Mouse (Mus musculus): ENCODE results near the gene Drd2. TPM values are rescaled to one million over a fixed set of nuclear protein-coding genes. Genes with fewer than 3 reads are reported as not detected.

Drd2 gene
- 0.77 and 1.5 TPM in 2 replicates for polyA plus RNA-seq (2014; fragmentation: Nextera tagmentation; extraction: Ambion mirVana)

DNA sequence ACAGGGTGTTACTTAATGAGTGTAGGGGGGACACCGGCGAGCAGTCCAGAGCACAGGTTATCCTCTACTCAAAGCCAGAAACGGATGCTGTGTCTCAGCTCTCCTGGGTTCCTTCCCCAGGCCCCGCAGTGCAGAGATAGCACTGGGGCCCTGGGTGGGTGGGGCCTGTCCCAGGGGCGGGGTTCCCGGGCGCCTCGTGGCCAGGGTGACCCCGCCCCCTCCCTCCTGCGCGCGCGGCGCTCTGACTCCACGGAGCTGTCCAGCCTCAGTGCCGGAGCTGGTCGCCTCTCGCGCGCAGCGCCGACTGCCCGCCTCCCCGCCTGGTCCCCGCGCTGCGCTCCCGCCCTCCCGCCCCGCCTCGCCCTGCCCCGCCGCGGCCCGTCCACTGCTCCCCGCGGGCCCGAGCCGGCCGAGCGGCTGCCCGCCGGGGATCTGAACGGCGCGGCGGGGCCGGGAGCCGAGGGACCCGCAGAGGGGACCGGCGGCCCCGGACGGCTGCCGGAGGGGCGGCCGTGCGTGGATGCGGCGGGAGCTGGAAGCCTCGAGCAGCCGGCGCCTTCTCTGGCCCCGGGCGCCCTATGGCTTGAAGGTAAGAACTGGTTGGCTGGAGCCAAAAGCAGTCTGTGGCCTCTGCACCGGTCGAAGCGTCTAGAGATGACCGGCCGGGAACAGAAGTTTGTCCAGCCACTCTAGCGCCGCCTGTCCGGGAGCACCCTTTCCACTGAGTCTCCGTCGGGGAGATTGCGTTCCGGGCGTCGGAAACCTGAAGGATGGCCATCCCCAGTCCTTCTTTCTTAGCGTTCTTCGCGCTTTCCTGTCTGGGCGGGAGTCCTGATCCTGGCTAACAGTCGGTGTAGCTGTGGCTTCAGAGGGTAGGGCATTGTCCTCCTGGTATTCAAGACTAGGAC, at the start of gene Drd2:
Gene Drd2, plus strand, starts transcription at position 492 of the 908 bp plus-strand sequence.
- Histone ChIP-seq H3K4me3 (ENCODE audit: low read depth, low read length) (peak within 1 kb of the TSS; percentile 49), H3K36me3 (ENCODE audit: control insufficient read depth, insufficient read depth, low read length) (no peaks in the 10 kb centered on the region), H3K9me3 (ENCODE audit: control insufficient read depth, low read length) (no peaks in the 10 kb centered on the region), H3K27me3 (ENCODE audit: control insufficient read depth, insufficient read depth, low read length) (peaks cover 25% of the 10 kb centered on the region), H3K27ac (ENCODE audit: low read depth, low read length) (no peak within 1 kb of the TSS), H3K4me1 (replicated peaks; ENCODE audit: control insufficient read depth, insufficient read depth, low read length) (0 out of 2 replicates have a peak, but pooled peaks cover 2% of the 10 kb centered on the region), H3K9ac (ENCODE audit: low read depth, low read length) (peak within 1 kb of the TSS; percentile 47; the same call in 1 of the 2 replicates), H3K4me2 (replicated peaks; ENCODE audit: low read depth, low read length) (peak within 1 kb of the TSS; percentile 91)
- 1% methylated on average over 45 of the region's 84 CpGs for WGBS
- peak; percentile 79 for DNase-seq (ENCODE audit: low spot score)
- ATAC-seq (ENCODE audit: low FRiP score), result peak; percentile 87

DNA sequence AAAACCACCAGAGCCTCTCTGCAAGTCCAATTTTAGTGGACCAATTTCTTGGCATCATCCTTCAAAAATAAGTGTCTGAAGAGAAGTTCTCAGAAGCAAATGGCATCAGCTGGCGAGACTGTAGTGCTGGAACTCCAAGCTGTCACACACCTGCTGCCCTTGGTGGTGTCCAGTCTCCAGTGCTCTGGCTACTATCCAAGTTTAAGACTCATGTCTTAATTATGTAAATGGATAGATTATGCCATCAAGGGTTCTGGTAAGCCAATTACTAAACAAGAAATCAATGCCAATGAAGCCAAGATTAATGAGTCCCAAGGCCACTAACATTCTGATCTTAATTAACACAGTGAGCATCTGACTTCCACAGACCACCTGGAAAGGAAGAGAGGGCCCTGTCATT, 45.3 kb upstream of the Drd2 start:
- no peaks in the 10 kb centered on the region for H3K36me3 ChIP-seq (ENCODE audit: control insufficient read depth, insufficient read depth, low read length)
- no peak overlapping the region for H3K27ac ChIP-seq (ENCODE audit: low read depth, low read length)
- DNase-seq (ENCODE audit: low spot score) (no peak), ATAC-seq (ENCODE audit: low FRiP score) (no peak)
- H3K9ac ChIP-seq (ENCODE audit: low read depth, low read length), result no peak overlapping the region
- no peaks in the 10 kb centered on the region for H3K27me3 ChIP-seq (ENCODE audit: control insufficient read depth, insufficient read depth, low read length)
- 90% methylated on average over 1 of the region's 1 CpGs for WGBS
- no peaks in the 10 kb centered on the region for H3K4me1 ChIP-seq (replicated peaks; ENCODE audit: control insufficient read depth, insufficient read depth, low read length)
- H3K4me2 ChIP-seq (replicated peaks; ENCODE audit: low read depth, low read length), result no peak overlapping the region
- no peaks in the 10 kb centered on the region for H3K9me3 ChIP-seq (ENCODE audit: control insufficient read depth, low read length)
- no peak overlapping the region for H3K4me3 ChIP-seq (ENCODE audit: low read depth, low read length)

DNA sequence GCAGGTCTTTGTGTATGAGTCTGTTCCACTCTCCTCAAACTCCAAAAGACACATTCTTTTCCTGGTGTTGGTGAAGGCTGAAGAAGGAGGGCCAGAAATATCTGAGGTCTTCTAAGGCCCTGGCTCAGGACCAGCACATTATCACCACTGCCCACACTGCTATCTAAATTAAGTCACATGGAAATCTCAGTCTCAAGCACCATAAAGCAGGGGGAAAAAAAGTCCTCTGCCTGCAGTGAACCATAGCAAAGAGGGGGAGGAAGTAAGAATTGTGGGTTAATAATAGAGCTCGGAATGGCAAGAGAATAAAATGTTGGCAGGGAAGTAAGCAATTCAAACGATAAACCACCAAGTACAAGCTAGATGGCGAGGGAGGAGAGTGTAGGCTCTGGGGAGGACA, 32.9 kb upstream of the Drd2 start:
- no peak overlapping the region for H3K27ac ChIP-seq (ENCODE audit: low read depth, low read length)
- H3K4me1 ChIP-seq (replicated peaks; ENCODE audit: control insufficient read depth, insufficient read depth, low read length), result no peaks in the 10 kb centered on the region
- H3K9me3 ChIP-seq (ENCODE audit: control insufficient read depth, low read length), result no peaks in the 10 kb centered on the region
- ATAC-seq (ENCODE audit: low FRiP score) (no peak), DNase-seq (ENCODE audit: low spot score) (no peak)
- no peak overlapping the region for H3K4me2 ChIP-seq (replicated peaks; ENCODE audit: low read depth, low read length)
- H3K36me3 ChIP-seq (ENCODE audit: control insufficient read depth, insufficient read depth, low read length), result no peaks in the 10 kb centered on the region
- WGBS, result 76% methylated on average over 3 of the region's 3 CpGs
- H3K9ac ChIP-seq (ENCODE audit: low read depth, low read length), result no peak overlapping the region
- no peak overlapping the region for H3K4me3 ChIP-seq (ENCODE audit: low read depth, low read length)
- no peaks in the 10 kb centered on the region for H3K27me3 ChIP-seq (ENCODE audit: control insufficient read depth, insufficient read depth, low read length)

DNA sequence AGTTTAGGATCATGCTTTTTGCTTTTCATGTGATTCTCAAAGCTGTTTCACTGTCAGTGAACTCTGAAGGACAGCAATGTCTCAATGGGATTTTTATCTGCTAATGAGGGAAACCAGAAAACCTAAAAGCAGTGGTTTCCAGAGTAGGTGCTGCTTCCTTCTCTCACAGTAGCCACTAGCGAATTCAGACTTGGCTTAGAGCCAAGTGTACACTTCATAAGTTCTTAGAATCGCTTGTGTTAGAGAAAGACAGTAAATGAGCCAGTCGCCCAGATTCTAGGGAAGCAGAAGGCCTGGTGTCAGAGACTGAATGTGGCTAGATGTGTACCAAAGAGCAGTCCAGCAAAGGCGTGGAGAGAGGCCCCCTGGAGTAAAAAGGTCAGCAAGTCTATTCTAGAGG, 29.6 kb upstream of the Drd2 start:
- DNase-seq (ENCODE audit: low spot score) (no peak), ATAC-seq (ENCODE audit: low FRiP score) (no peak)
- H3K4me2 ChIP-seq (replicated peaks; ENCODE audit: low read depth, low read length), result no peak overlapping the region
- no peak overlapping the region for H3K27ac ChIP-seq (ENCODE audit: low read depth, low read length)
- WGBS, result 85% methylated on average over 4 of the region's 4 CpGs
- no peaks in the 10 kb centered on the region for H3K9me3 ChIP-seq (ENCODE audit: control insufficient read depth, low read length)
- no peaks in the 10 kb centered on the region for H3K4me1 ChIP-seq (replicated peaks; ENCODE audit: control insufficient read depth, insufficient read depth, low read length)
- H3K9ac ChIP-seq (ENCODE audit: low read depth, low read length), result no peak overlapping the region
- H3K27me3 ChIP-seq (ENCODE audit: control insufficient read depth, insufficient read depth, low read length), result no peaks in the 10 kb centered on the region
- no peak overlapping the region for H3K4me3 ChIP-seq (ENCODE audit: low read depth, low read length)
- H3K36me3 ChIP-seq (ENCODE audit: control insufficient read depth, insufficient read depth, low read length), result no peaks in the 10 kb centered on the region

DNA sequence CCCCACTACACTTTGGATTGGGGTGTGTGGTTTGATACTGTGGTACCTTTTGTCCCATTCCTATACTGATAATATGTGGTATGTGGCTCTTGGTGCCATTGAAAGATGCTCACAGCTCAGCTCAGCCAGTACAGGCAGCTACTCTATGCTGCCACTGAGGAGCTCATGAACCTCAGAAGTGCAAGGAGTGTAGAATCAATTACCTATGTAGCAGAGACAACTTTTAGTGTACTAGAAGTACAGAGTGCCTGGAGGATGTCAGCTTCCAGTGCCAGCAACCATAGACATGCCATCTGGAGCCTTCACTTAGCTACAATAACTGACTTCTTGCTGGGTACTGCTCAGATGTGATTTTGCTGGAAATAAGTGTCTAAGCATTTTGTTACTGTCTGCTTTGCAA, 21.8 kb upstream of the Drd2 start:
- DNase-seq (ENCODE audit: low spot score) (no peak), ATAC-seq (ENCODE audit: low FRiP score) (no peak)
- Histone ChIP-seq H3K9ac (ENCODE audit: low read depth, low read length) (no peak overlapping the region), H3K4me1 (replicated peaks; ENCODE audit: control insufficient read depth, insufficient read depth, low read length) (no peaks in the 10 kb centered on the region), H3K9me3 (ENCODE audit: control insufficient read depth, low read length) (no peaks in the 10 kb centered on the region), H3K4me2 (replicated peaks; ENCODE audit: low read depth, low read length) (no peak overlapping the region), H3K4me3 (ENCODE audit: low read depth, low read length) (no peak overlapping the region), H3K36me3 (ENCODE audit: control insufficient read depth, insufficient read depth, low read length) (no peaks in the 10 kb centered on the region), H3K27ac (ENCODE audit: low read depth, low read length) (no peak overlapping the region), H3K27me3 (ENCODE audit: control insufficient read depth, insufficient read depth, low read length) (no peaks in the 10 kb centered on the region)

DNA sequence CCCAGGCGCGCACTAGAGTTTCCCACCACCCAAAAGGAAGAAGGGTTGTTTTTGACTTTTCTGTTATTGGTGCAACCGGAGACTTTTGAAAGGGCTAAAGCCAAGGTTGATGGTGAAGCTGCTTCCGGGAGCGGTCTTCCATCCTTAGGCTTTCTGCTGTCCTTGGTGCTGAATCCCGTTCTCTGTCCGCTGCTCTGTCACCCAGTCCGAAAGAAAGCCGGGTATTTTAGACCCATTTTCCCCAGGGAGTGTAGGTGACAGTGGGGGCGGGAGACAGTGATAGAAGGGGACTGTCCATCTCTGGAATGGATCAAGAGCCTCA, 578 bp downstream of the Drd2 start:
- peak overlapping the region; percentile 91 for H3K4me2 ChIP-seq (replicated peaks; ENCODE audit: low read depth, low read length)
- H3K4me1 ChIP-seq (replicated peaks; ENCODE audit: control insufficient read depth, insufficient read depth, low read length), result 0 out of 2 replicates have a peak, but pooled peaks cover 2% of the 10 kb centered on the region
- ATAC-seq (ENCODE audit: low FRiP score), result no peak
- peak; percentile 82 for DNase-seq (ENCODE audit: low spot score)
- WGBS, result 3% methylated on average over 10 of the region's 10 CpGs
- no peaks in the 10 kb centered on the region for H3K9me3 ChIP-seq (ENCODE audit: control insufficient read depth, low read length)
- H3K4me3 ChIP-seq (ENCODE audit: low read depth, low read length), result peak overlapping the region; percentile 49
- H3K27ac ChIP-seq (ENCODE audit: low read depth, low read length), result no peak overlapping the region
- H3K36me3 ChIP-seq (ENCODE audit: control insufficient read depth, insufficient read depth, low read length), result no peaks in the 10 kb centered on the region
- H3K27me3 ChIP-seq (ENCODE audit: control insufficient read depth, insufficient read depth, low read length), result peaks cover 25% of the 10 kb centered on the region
- H3K9ac ChIP-seq (ENCODE audit: low read depth, low read length), result no peak overlapping the region

DNA sequence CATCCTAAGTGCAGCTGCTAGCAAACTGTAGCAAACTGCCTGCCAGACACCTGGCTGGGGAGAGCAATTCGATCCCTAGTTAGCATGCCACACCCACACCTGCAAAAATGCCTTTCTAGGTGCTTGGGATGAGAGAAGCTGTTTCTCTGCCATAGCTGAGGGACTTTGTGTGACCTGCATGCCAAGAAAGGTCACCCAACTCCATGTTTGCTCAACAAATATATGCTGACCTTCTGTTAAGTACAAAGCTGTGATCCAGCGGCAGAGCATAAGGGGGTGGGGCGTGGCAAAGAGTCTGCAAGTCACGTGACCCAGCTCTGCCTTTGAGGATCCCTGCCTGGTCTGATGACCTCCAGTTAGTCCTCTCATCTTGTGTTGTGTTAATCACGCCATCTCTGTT, 25.3 kb downstream of the Drd2 start:
- Histone ChIP-seq H3K9ac (ENCODE audit: low read depth, low read length) (no peak overlapping the region), H3K4me2 (replicated peaks; ENCODE audit: low read depth, low read length) (no peak overlapping the region), H3K4me1 (replicated peaks; ENCODE audit: control insufficient read depth, insufficient read depth, low read length) (no peaks in the 10 kb centered on the region), H3K36me3 (ENCODE audit: control insufficient read depth, insufficient read depth, low read length) (no peaks in the 10 kb centered on the region), H3K27ac (ENCODE audit: low read depth, low read length) (no peak overlapping the region), H3K27me3 (ENCODE audit: control insufficient read depth, insufficient read depth, low read length) (no peaks in the 10 kb centered on the region), H3K9me3 (ENCODE audit: control insufficient read depth, low read length) (no peaks in the 10 kb centered on the region), H3K4me3 (ENCODE audit: low read depth, low read length) (no peak overlapping the region)
- DNase-seq (ENCODE audit: low spot score) (peak; percentile 38), ATAC-seq (ENCODE audit: low FRiP score) (no peak)
- 22% methylated on average over 5 of the region's 5 CpGs for WGBS

DNA sequence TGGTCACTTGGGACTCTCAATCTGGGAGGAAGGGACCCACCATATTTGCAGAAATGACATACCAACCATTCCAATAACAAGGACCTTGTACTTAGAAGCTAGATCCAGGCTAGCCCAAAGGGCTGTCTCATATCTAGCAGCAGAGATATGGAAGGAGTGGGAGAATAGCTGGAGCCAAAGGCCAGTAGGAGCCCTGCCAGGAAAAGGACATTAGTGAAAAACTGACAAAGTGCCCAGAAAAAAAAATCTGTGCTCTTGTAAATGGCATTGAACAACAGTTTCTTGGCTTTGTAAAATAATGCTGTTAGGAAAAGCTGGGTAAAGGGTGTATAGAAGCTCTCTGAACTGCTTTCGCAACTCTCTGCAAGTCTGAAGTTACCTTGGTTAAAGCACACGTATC, 33.5 kb downstream of the Drd2 start:
- no peaks in the 10 kb centered on the region for H3K4me1 ChIP-seq (replicated peaks; ENCODE audit: control insufficient read depth, insufficient read depth, low read length)
- H3K36me3 ChIP-seq (ENCODE audit: control insufficient read depth, insufficient read depth, low read length), result no peaks in the 10 kb centered on the region
- no peak for DNase-seq (ENCODE audit: low spot score)
- H3K4me2 ChIP-seq (replicated peaks; ENCODE audit: low read depth, low read length), result no peak overlapping the region
- no peak for ATAC-seq (ENCODE audit: low FRiP score)
- H3K27me3 ChIP-seq (ENCODE audit: control insufficient read depth, insufficient read depth, low read length), result no peaks in the 10 kb centered on the region
- WGBS, result 86% methylated on average over 2 of the region's 2 CpGs
- H3K9me3 ChIP-seq (ENCODE audit: control insufficient read depth, low read length), result no peaks in the 10 kb centered on the region
- H3K9ac ChIP-seq (ENCODE audit: low read depth, low read length), result no peak overlapping the region
- no peak overlapping the region for H3K4me3 ChIP-seq (ENCODE audit: low read depth, low read length)
- H3K27ac ChIP-seq (ENCODE audit: low read depth, low read length), result no peak overlapping the region

DNA sequence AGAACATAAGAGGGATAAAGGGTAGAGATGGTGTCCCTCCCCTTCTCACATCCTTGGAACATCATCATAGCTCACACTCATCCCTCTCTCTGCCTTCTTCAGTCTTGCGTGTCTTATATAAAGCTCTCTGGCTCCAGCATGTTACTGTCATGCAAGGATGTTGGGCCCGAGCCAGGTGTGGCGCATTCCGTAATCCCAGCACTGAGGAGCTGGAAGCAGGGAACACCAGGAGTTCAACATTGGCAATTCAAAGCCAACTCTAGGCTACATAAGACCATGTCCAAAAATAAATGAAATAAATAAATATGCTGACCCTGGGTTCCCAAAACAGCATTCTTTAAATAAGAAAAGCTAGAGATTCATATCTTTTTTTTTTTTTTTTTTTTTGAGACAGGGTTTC, 39.5 kb downstream of the Drd2 start:
- H3K4me3 ChIP-seq (ENCODE audit: low read depth, low read length), result no peak overlapping the region
- H3K27me3 ChIP-seq (ENCODE audit: control insufficient read depth, insufficient read depth, low read length), result no peaks in the 10 kb centered on the region
- DNase-seq (ENCODE audit: low spot score) (no peak), ATAC-seq (ENCODE audit: low FRiP score) (no peak)
- no peak overlapping the region for H3K4me2 ChIP-seq (replicated peaks; ENCODE audit: low read depth, low read length)
- H3K9me3 ChIP-seq (ENCODE audit: control insufficient read depth, low read length), result no peaks in the 10 kb centered on the region
- no peak overlapping the region for H3K27ac ChIP-seq (ENCODE audit: low read depth, low read length)
- no peaks in the 10 kb centered on the region for H3K4me1 ChIP-seq (replicated peaks; ENCODE audit: control insufficient read depth, insufficient read depth, low read length)
- no peaks in the 10 kb centered on the region for H3K36me3 ChIP-seq (ENCODE audit: control insufficient read depth, insufficient read depth, low read length)
- 96% methylated on average over 4 of the region's 4 CpGs for WGBS
- H3K9ac ChIP-seq (ENCODE audit: low read depth, low read length), result no peak overlapping the region
